Mouse (Mus musculus): ENCODE data around the gene Thpo. TPM values are rescaled to one million over a fixed set of nuclear protein-coding genes. Genes with fewer than 3 reads are reported as not detected.

Thpo gene
- total RNA-seq, 2 experiments from 2014 or later, result 7.5 to 8.7 TPM

DNA sequence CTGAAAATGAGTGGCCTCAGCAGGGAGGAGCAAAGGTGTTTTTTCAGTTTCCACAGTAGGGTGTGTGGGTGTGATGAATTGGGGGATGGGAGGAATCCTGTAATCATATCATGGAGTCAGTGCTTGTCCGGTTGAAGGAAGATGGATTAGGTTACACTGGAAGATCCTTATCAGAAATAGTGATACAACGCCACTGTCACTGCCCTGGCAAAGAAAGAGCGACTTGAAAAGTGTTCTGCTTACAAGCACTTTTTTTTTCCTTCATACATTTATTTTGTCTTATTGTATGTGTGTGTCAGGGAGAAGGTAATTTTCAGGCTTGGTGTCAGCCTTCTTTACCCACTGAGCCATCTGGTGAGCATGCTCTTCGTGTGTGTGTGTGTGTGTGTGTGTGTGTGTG, 11.6 kb downstream of the Thpo start:
- intact Hi-C loops (cut with DNase I), result no loop called here

DNA sequence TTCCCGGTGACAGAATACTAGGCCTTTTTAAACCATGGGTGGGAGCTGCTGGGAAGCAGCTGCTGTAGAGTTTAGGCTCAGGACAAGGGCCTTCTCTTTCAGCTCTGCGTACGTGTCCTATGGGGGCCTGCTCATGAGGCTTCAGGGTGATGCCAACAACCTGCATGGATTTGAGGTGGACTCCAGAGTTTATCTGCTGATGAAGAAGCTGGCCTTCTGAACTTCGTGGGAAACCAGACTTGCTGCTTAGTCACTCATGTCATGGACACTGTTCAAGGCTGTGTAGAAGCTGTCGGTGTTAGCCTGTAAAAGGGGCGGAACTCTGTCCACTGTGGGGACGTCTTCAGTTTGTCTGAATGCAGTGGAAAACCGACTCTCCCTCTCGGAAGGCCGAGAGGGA, 12.5 kb downstream of the Thpo start:
- TF ChIP-seq CTCF (IDR thresholded peaks at IDR 0.05), result no peak
- H3K27ac ChIP-seq, result no peak overlapping the region
- H3K4me3 ChIP-seq, result no peak overlapping the region
- DNase-seq (ENCODE audit: extremely low spot score in 1 of 2, low spot score in 2 of 2), result no peak
- intact Hi-C loops (cut with DNase I), result no loop called here

More for the DNA sequence above, 11.6 kb downstream of the Thpo start:
- Histone ChIP-seq H3K27ac (no peak overlapping the region), H3K4me3 (no peak overlapping the region)
- no peak for TF ChIP-seq CTCF (IDR thresholded peaks at IDR 0.05)
- no peak for DNase-seq (ENCODE audit: extremely low spot score in 1 of 2, low spot score in 2 of 2)

DNA sequence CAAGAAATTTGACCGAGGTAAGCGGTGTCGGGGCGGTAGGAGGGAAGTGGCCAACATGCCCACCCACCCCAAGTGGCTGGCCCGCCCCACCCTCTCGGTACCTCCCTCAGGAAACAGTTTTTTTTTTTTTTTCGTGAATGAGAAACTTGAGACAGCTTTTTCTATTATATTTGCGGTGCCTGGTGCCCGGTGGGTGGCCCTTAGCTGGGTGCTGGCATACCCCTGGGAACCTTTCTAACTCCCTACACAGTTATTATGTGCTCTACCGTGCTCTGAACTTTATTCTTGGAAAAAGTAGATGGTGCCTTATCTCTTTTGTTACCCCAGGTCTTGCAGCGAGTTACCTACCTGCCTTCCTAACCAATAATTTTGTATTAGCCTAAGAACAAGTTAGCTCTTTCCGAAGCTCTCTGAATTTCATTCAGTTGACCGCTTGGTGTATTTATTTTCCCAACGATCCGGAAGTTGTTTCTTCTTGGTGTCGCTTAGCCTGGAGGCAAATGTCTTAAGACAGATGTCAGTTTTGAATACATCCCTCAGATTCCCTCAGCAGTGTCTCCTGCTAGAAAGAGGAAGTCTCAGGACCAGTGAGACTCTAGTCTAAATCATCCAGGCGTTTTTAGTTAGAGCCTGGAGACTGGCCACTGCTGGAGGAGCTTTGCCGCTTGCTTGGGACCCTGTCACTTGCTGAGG, 16.2 kb downstream of the Thpo start:
- TF ChIP-seq CTCF (IDR thresholded peaks at IDR 0.05), result no peak
- intact Hi-C loops (cut with DNase I), result loop anchor here (1.0 to 5.0 kb wide), 4 partner anchors 15 to 474 kb away; partner anchors contain the start of gene Chrd
- Histone ChIP-seq H3K27ac (peak overlapping the region; percentile 72), H3K4me3 (peak overlapping the region; percentile 61)
- no peak for DNase-seq (ENCODE audit: extremely low spot score in 1 of 2, low spot score in 2 of 2)

DNA sequence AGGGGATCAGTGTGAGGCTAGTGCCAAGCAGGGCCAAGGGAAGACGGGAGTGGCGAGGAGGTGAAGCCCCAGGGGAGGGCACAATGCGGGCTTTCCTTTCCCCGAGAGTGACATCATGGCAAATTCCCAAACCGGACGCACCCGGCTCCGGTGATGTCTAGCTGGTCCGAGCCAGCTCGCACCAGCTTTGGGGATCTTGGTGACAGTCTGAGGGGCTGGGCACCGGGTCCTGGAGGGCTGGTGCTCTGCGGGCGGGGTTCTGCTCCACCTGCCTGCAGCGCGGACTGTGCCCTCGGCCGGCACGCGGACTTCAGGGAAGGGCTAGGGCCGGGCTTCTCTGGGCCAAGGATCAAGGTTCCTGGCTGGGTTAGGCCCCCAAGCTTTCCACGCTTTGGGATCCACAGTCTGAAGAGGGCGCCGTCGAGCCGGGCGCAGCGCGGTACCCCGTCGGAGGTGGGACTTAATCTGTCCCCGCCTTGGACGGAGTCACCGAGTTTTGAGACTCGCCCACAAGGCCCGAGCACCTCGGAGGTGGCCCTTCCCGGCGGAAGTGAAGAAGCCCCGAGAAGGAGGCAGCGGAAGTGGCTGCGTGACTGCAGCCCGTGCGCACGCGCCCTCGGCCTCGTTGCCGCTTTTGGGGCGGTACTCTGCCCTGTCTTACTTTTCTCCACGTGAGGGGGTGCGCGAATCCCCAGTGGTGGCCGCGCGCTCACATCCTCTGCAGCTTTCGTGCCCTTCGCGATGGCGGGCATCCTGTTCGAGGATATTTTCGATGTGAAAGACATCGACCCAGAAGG, 16.9 kb downstream of the Thpo start, which contains the start of the genes Polr2h and Clcn2:
Polr2h (plus strand) TSS at position 485 of the 797 bp plus-strand sequence.
Clcn2 (minus strand) TSS at position 566 of the 797 bp plus-strand sequence.
- TF ChIP-seq CTCF (IDR thresholded peaks at IDR 0.05), result peak; percentile 78
- Histone ChIP-seq H3K27ac (peak within 1 kb of the TSS; percentile 95), H3K4me3 (peak within 1 kb of the TSS; percentile 61)
- DNase-seq (ENCODE audit: extremely low spot score in 1 of 2, low spot score in 2 of 2), result peak; percentile 96 to 97
- intact Hi-C loops (cut with DNase I), result loop anchor here (1.0 to 5.0 kb wide), 4 partner anchors 16 to 475 kb away; partner anchors contain the start of gene Chrd

DNA sequence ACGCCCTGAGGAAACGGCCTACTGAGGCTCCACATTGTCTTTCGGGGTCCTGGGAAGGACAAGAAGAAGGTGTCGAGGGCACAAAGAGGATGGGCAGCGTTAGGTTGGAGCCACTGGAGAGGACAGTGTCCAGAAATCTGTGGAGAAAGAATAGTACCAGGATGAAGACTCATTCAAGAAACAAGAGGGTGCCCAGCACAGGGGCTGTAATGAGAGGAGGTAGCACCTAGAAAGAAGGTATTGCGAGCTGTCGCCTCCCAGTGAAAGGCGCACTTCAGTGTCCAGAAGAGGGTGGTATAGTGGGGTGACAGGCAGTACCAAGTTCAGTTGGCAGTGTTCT, 17.5 kb downstream of the Thpo start:
- DNase-seq (ENCODE audit: extremely low spot score in 1 of 2, low spot score in 2 of 2), result peak in 1 of 2 experiments; percentile 36
- intact Hi-C loops (cut with DNase I), result loop anchor here (1.0 to 5.0 kb wide), 5 partner anchors 16 to 475 kb away; partner anchors contain the start of gene Chrd
- Histone ChIP-seq H3K27ac (peak overlapping the region; percentile 95), H3K4me3 (peak overlapping the region; percentile 61)
- no peak for TF ChIP-seq CTCF (IDR thresholded peaks at IDR 0.05)

DNA sequence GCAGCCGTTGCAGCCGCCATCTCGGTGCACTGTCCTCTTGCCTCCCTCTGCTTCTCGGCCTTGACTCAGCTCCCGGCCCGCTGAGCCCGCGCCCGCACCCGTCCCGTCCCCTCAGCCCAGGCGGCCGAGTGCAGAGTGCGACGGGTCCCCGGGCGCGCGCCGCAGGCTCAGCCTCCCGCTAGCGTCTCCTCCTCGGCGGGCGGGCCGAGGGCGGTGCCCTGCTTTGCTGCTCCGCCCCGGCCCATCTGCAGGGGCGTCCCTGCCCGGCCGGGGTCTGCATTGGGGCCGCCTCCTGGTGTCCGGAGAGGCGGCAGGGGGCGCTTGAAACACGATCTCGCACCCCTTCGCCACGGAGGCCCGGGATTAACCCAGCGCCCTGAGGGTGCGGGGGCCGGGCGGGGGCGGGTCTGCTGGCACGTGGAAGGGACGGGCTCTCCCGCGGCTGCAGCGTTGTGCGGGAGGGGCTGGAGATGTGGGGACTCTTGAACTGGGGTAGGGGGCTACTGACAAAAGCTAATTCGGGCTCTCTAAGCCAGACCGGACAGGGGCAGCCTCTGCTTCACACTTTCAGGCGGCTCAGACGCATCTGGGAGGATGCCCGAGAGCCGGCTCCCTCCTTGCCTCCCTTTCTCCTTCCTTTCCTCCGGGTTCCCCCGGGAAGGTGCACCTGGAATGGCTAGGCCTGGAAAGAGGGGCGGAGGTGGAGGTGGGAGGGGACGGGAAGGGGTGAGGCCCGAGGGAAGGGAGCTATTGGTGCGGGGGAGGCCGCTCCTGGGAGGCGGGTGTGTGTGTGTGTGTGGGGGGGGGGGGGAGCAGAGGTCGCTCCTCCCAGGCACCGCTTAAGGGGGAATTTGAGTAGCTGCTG, 18.1 kb downstream of the Thpo start:
- peak; percentile 30 for TF ChIP-seq CTCF (IDR thresholded peaks at IDR 0.05)
- Histone ChIP-seq H3K4me3 (peak overlapping the region; percentile 61), H3K27ac (peak overlapping the region; percentile 95)
- intact Hi-C loops (cut with DNase I), result loop anchor here (1.0 to 5.0 kb wide), 4 partner anchors 22 to 476 kb away; no protein-coding TSS in a partner anchor
- DNase-seq (ENCODE audit: extremely low spot score in 1 of 2, low spot score in 2 of 2), result peak; percentile 83 to 84

DNA sequence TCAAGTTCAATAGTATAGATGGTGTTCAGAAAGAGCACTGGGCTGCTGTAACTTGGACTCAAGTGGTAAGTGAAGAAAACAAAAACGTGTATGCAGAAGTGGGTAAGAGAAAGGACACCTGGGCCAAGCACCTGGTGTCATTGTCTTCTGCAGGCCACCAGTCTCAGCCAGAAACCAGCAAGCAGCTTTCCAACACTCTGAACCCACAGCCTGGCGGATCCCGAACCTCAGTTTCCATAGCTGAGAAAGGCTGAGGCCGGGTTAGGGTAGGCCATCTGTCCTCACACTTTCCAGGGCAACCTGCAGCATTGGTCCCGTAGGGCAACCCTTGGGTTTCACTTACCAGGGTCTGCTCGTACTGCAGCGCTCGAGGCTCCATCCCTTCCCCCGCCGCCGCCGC, 18.7 kb downstream of the Thpo start:
- peak overlapping the region; percentile 95 for H3K27ac ChIP-seq
- peak overlapping the region; percentile 61 for H3K4me3 ChIP-seq
- no peak for DNase-seq (ENCODE audit: extremely low spot score in 1 of 2, low spot score in 2 of 2)
- intact Hi-C loops (cut with DNase I), result loop anchor here (5.0 kb wide), 1 partner anchor 477 kb away; no protein-coding TSS in a partner anchor
- TF ChIP-seq CTCF (IDR thresholded peaks at IDR 0.05), result no peak

DNA sequence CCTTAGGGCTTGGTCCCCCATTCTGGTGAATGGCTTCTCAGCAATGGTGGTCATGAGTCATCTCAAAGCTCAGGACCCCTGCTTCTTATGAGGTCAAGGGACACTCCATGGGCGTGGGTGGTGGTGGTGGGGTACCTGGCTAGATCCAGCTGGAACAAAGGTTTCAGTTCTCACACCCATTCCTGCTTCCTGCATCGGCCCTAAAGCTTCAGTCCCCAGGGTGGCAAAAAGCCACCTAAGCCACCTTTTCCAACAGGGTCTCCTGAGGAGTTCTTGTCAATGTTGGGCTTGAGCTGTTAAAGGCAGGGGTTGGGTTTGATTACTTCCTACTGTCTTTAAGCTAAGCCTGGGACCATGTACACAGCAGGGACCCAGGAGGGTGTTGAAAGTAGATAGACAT, 19.1 kb downstream of the Thpo start:
- peak overlapping the region; percentile 61 for H3K4me3 ChIP-seq
- TF ChIP-seq CTCF (IDR thresholded peaks at IDR 0.05), result no peak
- intact Hi-C loops (cut with DNase I), result loop anchor here (5.0 kb wide), 1 partner anchor 477 kb away; no protein-coding TSS in a partner anchor
- DNase-seq (ENCODE audit: extremely low spot score in 1 of 2, low spot score in 2 of 2), result no peak
- peak overlapping the region; percentile 95 for H3K27ac ChIP-seq

DNA sequence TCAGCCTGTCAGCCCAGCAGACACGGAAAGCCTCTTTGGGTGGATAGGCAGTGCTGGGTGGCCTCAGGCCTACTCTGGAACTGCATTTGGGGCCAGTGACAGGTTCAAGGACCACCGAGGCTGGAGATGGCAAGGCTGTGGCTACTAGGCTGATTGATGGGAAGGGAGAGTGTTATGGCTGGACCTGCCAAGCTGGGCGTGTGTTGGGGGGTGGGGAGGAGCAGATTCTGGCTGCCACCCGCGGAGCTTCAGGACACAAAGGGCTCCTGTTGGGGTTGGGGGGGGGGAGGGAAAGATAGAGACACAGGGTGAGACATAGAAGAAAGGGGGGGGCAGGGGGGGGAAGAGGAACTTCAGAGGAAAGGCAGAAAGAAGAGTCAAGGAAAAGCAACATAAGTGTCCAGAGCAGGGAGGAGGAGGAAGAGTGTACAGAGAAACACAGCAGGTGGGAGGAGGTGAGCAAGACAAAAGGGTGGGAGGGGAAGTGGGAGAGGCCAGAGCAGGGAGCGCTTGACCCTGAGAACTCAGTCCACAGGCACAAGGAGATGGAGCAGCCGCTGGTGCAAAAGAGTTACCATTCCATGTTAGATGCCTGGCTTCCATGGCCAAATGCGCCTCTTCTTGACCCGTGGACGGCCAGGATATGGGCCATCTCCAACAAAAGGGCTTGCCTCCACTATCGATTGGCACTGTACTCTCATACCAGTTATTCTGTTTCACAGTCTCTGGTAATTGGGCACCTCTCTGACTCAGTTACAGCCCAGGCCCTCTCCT, 19.8 kb downstream of the Thpo start:
- intact Hi-C loops (cut with DNase I), result loop anchor here (5.0 kb wide), 1 partner anchor 478 kb away; no protein-coding TSS in a partner anchor
- H3K27ac ChIP-seq, result peak overlapping the region; percentile 95
- H3K4me3 ChIP-seq, result peak overlapping the region; percentile 61
- DNase-seq (ENCODE audit: extremely low spot score in 1 of 2, low spot score in 2 of 2), result no peak
- no peak for TF ChIP-seq CTCF (IDR thresholded peaks at IDR 0.05)

DNA sequence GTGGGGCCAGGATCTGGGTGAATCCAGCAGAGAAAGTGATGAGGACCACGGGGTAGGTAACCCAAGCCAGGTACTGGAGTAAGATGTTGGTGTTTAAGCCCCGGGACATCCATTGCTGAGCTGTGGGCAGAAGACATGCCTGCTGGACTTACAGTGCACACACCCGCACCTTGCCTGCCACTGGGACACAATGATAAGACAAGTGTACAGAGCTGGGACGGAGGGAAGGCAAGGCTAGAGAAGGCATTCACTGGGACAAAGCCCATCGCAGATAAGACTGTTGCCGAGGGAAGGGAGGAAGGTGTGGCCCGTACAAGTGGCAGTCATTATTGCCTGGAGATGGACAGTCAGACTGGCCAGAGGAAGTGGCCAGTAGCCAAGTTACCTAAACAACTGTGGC, 21.4 kb downstream of the Thpo start:
- Histone ChIP-seq H3K27ac (no peak overlapping the region), H3K4me3 (no peak overlapping the region)
- intact Hi-C loops (cut with DNase I), result no loop called here
- no peak for TF ChIP-seq CTCF (IDR thresholded peaks at IDR 0.05)
- DNase-seq (ENCODE audit: extremely low spot score in 1 of 2, low spot score in 2 of 2), result no peak
